Mouse (Mus musculus) kidney, postnatal 0 days (tissue): ENCODE measurements around the gene Timm29. TPM values are rescaled to one million over a fixed set of nuclear protein-coding genes. Genes with fewer than 3 reads are reported as not detected.

ENCODE experiments used
- ATAC-seq: fragments of 200-750 bp; cut with Nextera tagmentation; replicated peaks from 2 replicates; pipeline ENCODE4 v1.8.0; 2017; ENCODE audit warnings: low read depth, moderate number of reproducible peaks, moderate TSS enrichment, moderate library complexity; ENCODE audit not compliant: low FRiP score
- DNase-seq: peaks from one replicate; pipeline ENCODE4 v3.0.0-alpha.2; 2016; ENCODE audit warnings: low spot score
- H3K27ac ChIP-seq: fragments of 300-500 bp; sonication (generic); 2 replicates; pipeline ENCODE4 v1.5.1; 2014; ENCODE audit warnings: mild to moderate bottlenecking
- H3K27me3 ChIP-seq: fragments of 300-500 bp; sonication (generic); 2 replicates; pipeline ENCODE4 v1.6.1; 2014; ENCODE audit warnings: low read length, mixed read lengths; ENCODE audit not compliant: insufficient read depth
- H3K36me3 ChIP-seq: fragments of 300-500 bp; sonication (generic); 2 replicates; pipeline ENCODE4 v1.6.1; 2014; ENCODE audit warnings: low read length, mixed read lengths; ENCODE audit not compliant: insufficient read depth
- H3K4me1 ChIP-seq: fragments of 300-500 bp; sonication (generic); replicated peaks from 2 replicates; pipeline ENCODE4 v1.6.1; 2014; ENCODE audit warnings: antibody characterized with exemption, low read length, mixed read lengths; ENCODE audit not compliant: insufficient read depth
- H3K4me2 ChIP-seq: fragments of 300-500 bp; sonication (generic); 2 replicates; pipeline ENCODE4 v1.6.1; 2014; ENCODE audit warnings: mild to moderate bottlenecking, low read length, moderate library complexity, mixed read lengths
- H3K4me3 ChIP-seq: fragments of 300-500 bp; sonication (generic); replicated peaks from 2 replicates; pipeline ENCODE4 v1.5.1; 2014; ENCODE audit warnings: low read depth, low read length
- H3K9ac ChIP-seq: fragments of 300-500 bp; sonication (generic); 2 replicates; pipeline ENCODE4 v1.6.1; 2014; ENCODE audit warnings: low read depth, low read length
- H3K9me3 ChIP-seq: fragments of 300-500 bp; sonication (generic); replicated peaks from 2 replicates; pipeline ENCODE4 v1.6.1; 2016; ENCODE audit warnings: low read length, inconsistent platforms, mixed read lengths
- CTCF ChIP-seq: IDR thresholded peaks from 2 replicates; pipeline ENCODE4 v1.5.1; 2016; ENCODE audit warnings: antibody characterized with exemption, low read depth, mild to moderate bottlenecking, moderate library complexity
- WGBS: fragments of 180-500 bp; shearing (Covaris S2); extraction: QIAGEN DNeasy Blood & Tissue Kit; methylation state at CpG from one replicate; pipeline ENCODE4 v1.1.7; 2014; 5-methylcytosine and 5-hydroxymethylcytosine counted together
- polyA plus RNA-seq: library from polyadenylated mRNA; unstranded; fragments of >200 nt; fragmentation: Nextera tagmentation; extraction: Ambion mirVana; gene quantifications from 2 replicates; pipeline ENCODE4 v1.2.1, GENCODE M21; 2015

Timm29 gene
- polyA plus RNA-seq, 1 experiment from 2014 or later: 29.2 TPM

DNA sequence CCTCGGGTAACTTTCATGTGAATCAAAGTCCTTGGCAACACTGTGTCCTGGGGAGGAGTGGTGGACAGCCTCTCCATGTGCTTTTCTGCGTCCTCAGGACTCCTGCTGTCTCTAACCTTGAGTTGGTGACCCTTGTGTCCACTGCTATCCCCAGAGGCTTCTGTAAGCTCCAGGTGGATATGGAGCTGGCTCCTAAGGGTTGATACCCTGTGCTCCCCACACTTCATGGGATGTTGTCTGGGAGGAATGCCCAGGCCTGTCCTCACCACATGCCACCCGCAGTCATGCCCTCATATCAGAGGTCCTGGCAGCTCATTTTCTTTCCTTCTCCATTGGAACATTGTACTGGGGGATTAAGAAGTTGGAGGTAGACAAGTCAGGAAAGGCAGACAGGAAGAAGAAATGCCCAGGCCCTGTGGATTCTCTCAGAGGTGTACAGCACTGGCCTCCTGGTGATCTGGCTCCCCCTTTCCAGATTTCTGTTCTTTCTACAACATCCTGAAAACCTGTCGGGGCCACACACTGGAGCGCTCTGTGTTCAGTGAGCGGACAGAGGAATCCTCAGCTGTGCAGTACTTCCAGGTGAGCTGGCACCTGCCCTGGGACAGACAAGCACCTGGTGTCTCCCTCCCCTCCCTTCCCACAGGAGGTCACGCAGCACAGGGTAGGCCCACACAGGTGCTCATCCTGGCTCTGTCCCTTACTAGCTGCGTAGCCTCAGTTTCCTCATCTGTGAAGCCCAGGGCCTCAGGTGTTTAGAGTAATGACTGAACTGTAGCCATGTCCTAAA, 18.3 kb upstream of the Timm29 start:
- WGBS: 94% methylated on average over 8 of the region's 8 CpGs
- H3K27ac ChIP-seq: no peak overlapping the region
- TF ChIP-seq CTCF: no peak
- no peak for ATAC-seq
- DNase-seq: no peak
- H3K9ac ChIP-seq: no peak overlapping the region
- no peak overlapping the region for H3K4me2 ChIP-seq
- H3K9me3 ChIP-seq: no peaks in the 10 kb centered on the region
- H3K4me1 ChIP-seq: no peaks in the 10 kb centered on the region
- H3K4me3 ChIP-seq: no peak overlapping the region
- H3K27me3 ChIP-seq: no peaks in the 10 kb centered on the region
- peaks cover 75% of the 10 kb centered on the region for H3K36me3 ChIP-seq

DNA sequence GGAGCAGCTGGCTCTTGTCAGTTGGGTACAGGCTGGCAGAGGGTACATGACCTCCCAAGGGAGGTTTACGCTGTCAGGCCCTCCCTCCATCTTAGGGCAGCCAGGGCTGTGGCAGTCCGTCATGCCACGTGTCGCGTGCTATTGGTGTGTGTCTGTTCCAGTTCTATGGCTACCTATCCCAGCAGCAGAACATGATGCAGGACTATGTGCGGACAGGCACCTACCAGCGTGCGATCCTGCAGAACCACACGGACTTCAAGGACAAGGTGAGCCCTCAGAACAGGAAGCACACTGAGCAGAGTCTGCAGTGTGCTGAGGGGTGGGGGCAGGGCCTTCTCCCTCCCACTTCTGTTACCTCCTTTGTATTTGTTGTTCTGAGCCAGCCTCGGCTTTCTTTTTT, 17.3 kb upstream of the Timm29 start:
- no peaks in the 10 kb centered on the region for H3K27me3 ChIP-seq
- H3K9ac ChIP-seq: no peak overlapping the region
- DNase-seq (no peak), ATAC-seq (no peak; the same call in 1 of the 2 replicates)
- H3K4me3 ChIP-seq: no peak overlapping the region
- WGBS: 80% methylated on average over 10 of the region's 10 CpGs
- no peak for TF ChIP-seq CTCF
- no peaks in the 10 kb centered on the region for H3K4me1 ChIP-seq
- H3K9me3 ChIP-seq: no peaks in the 10 kb centered on the region
- H3K27ac ChIP-seq: no peak overlapping the region
- no peak overlapping the region for H3K4me2 ChIP-seq
- H3K36me3 ChIP-seq: peaks cover 72% of the 10 kb centered on the region

DNA sequence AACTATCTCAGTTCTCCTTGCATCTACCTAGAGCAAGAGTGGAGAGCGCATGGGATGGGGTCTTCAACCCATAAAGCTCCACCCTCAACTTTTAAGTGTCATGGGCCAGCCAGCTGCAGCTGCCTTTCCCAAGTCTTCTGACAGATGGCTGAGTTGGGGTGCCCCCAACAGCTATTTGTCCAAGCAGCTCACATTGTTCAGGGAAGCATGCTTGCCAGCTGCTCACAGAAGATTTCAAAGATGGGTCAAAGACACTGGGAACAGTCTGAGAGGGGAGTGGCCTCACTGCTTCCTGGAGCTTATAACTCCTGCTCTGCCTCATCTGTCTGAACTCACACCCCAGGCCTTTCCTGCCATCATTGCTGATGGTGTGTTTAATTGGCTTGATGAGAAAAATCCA, 16.2 kb upstream of the Timm29 start:
- Histone ChIP-seq H3K9me3 (no peaks in the 10 kb centered on the region), H3K4me1 (no peaks in the 10 kb centered on the region), H3K4me2 (no peak overlapping the region), H3K36me3 (peaks cover 68% of the 10 kb centered on the region), H3K27me3 (no peaks in the 10 kb centered on the region), H3K4me3 (no peak overlapping the region), H3K9ac (no peak overlapping the region), H3K27ac (no peak overlapping the region)
- 95% methylated on average over 1 of the region's 1 CpGs for WGBS
- TF ChIP-seq CTCF: no peak
- DNase-seq (no peak), ATAC-seq (no peak)

DNA sequence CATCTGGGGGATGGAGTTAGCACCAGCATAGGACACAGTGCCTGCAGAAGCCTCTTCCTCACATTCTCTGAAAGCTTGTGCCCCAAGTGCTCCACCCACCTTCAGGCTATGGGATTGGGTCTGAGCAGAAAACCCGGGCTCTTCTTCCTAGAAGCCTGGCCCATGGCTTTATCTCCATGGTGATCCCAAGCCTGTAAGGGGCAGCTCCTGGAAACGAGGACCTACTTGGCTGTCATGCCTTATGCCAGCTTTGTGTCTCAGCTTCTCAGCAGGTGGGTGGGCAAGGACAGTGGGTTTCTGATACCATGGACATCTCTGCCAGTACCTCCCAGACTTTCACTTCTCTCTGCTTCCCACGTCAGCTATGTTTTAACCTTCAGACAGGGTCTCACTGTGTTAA, 14.3 kb upstream of the Timm29 start:
- ATAC-seq: no peak
- H3K36me3 ChIP-seq: peaks cover 64% of the 10 kb centered on the region
- H3K27me3 ChIP-seq: no peaks in the 10 kb centered on the region
- no peak for TF ChIP-seq CTCF
- no peak overlapping the region for H3K27ac ChIP-seq
- no peaks in the 10 kb centered on the region for H3K9me3 ChIP-seq
- no peaks in the 10 kb centered on the region for H3K4me1 ChIP-seq
- 84% methylated on average over 3 of the region's 3 CpGs for WGBS
- DNase-seq: no peak
- no peak overlapping the region for H3K4me2 ChIP-seq
- H3K9ac ChIP-seq: no peak overlapping the region
- H3K4me3 ChIP-seq: no peak overlapping the region

DNA sequence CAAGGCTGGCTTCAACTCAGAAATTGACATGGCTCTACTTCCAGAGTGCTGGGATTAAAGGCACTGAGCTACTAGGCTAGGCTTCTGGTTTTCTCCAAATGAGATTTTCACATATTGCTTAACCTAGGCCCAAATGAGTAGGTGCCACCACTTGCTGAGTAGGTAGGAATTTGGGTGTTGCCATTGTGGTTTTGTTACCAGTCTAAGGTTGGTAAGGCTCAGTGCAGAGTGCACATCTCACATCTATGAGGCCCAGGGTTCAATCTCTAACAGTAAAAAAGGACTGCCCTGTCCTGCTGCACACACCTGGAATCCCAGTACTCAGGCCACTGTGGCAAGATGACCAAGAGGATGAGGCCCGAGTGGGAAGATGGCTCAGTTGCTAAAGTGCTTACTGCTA, 7.1 kb upstream of the Timm29 start:
- no peak for TF ChIP-seq CTCF
- ATAC-seq (no peak), DNase-seq (no peak)
- Histone ChIP-seq H3K36me3 (peaks cover 81% of the 10 kb centered on the region), H3K4me2 (no peak overlapping the region), H3K4me1 (no peaks in the 10 kb centered on the region), H3K9ac (no peak overlapping the region), H3K9me3 (no peaks in the 10 kb centered on the region), H3K27me3 (no peaks in the 10 kb centered on the region), H3K4me3 (no peak overlapping the region), H3K27ac (no peak overlapping the region)
- 90% methylated on average over 1 of the region's 1 CpGs for WGBS

DNA sequence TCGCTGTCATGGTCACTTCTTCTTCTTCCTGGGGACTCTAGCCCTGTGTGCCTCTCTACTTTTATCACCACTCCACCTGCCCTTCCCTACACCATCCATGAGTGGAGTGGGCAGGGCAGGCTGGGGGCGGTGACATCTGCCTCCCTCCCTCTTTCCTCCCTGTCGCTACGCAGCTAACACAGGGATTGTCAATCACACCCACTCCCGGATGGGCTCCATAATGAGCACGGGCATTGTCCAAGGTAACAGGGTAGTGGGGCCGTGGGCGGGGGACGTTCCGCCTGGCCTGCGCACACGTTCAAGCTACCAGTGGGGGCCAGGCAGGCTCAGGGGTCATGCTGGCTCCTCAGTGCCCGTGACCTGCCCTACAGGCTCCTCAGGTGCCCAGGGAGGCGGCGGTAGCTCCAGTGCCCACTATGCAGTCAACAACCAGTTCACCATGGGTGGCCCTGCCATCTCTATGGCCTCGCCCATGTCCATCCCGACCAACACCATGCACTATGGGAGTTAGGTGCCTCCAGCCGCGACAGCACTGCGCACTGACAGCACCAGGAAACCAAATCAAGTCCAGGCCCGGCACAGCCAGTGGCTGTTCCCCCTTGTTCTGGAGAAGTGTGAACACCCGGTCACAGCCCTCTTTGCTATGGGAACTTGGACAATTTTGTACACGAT, 4.7 kb upstream of the Timm29 start:
- WGBS: 83% methylated on average over 23 of the region's 23 CpGs
- peaks cover 7% of the 10 kb centered on the region; the same call in 1 of the 2 replicates for H3K4me1 ChIP-seq

More for the DNA sequence above, 4.7 kb upstream of the Timm29 start:
- no peak for ATAC-seq
- H3K27ac ChIP-seq: no peak overlapping the region
- TF ChIP-seq CTCF: no peak
- DNase-seq: no peak
- H3K4me3 ChIP-seq: no peak overlapping the region
- H3K9ac ChIP-seq: no peak overlapping the region
- peaks cover 70% of the 10 kb centered on the region for H3K36me3 ChIP-seq
- H3K4me2 ChIP-seq: no peak overlapping the region
- H3K9me3 ChIP-seq: no peaks in the 10 kb centered on the region
- H3K27me3 ChIP-seq: no peaks in the 10 kb centered on the region
